12 mouse cellular contexts compared by ENCODE assay signal in the genomic region with DNA sequence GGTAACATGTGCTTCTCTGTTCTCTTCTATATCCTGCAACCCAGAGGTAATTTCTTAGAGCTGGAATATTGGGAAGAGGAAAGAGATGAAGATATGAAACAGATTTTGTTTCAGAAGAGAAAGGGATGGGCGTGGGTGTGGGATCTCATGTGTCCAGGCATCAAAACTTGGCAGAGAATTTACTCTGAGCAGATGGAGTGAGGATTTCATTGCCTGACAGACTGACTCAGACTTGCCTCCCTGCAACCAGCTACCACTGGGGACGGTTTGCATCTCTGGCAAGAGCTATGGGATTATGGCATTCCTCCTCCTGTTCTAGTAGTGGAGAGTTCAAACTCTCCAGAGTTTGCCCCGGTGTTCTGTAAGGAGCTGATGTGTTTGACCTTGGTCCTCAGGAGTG. TPM values are rescaled to one million over a fixed set of nuclear protein-coding genes. Genes with fewer than 3 reads are reported as not detected.
DNase-seq lines count a peak whose midpoint lies in the region; ATAC-seq and TF ChIP-seq lines count a peak whose summit lies in the region.
"Had no signal": no experiment of that assay in that cellular context is flagged by ENCODE, and none has a peak within 500 bp of the region (broad histone marks: within the 10 kb centered on the region; RNA-seq: fewer than 3 reads in every experiment).

No protein-coding gene starts in this region.

- no peak for TF ChIP-seq CTCF in gastrocnemius, adult 2 months (IDR thresholded peaks at IDR 0.05)
- no peak for TF ChIP-seq CTCF in brain, embryonic 14.5 days (IDR thresholded peaks at IDR 0.05; ENCODE audit: borderline replicate concordance, extremely low read depth, insufficient read depth, insufficient read length)

- peak; percentile 95 for ATAC-seq in frontal cortex, adult (ENCODE audit: low TSS enrichment)
- no peak for ATAC-seq in hindbrain, embryonic 13.5 days (ENCODE audit: low FRiP score)
- ATAC-seq: intestine, embryonic 15.5 days had no signal

- H3K4me2 ChIP-seq in hindbrain, embryonic 13.5 days, result no peak overlapping the region
- H3K4me2 ChIP-seq: heart, embryonic 15.5 days; intestine, embryonic 15.5 days; liver, embryonic 11.5 days; midbrain, embryonic 12.5 days had no signal

- H3K27me3 ChIP-seq in hindbrain, embryonic 13.5 days, result no peaks in the 10 kb centered on the region
- H3K27me3 ChIP-seq: intestine, embryonic 15.5 days; midbrain, embryonic 12.5 days had no signal

- DNase-seq in gastrocnemius, postnatal 14 days, result peak; percentile 8
- DNase-seq in gastrocnemius, adult 2 months, result no peak
- peak; percentile 79 for DNase-seq in brain, embryonic 14.5 days (ENCODE audit: low read depth)
- peak; percentile 28 to 68 for DNase-seq in left cerebral cortex, postnatal 10 days (ENCODE audit: extremely low spot score in 1 of 2, low spot score in 2 of 2)
- DNase-seq in urinary bladder, postnatal 36 days (ENCODE audit: low spot score in 2 of 2), result no peak
- DNase-seq in spleen, postnatal 36 days (ENCODE audit: low spot score in 2 of 2), result no peak

- H3K9me3 ChIP-seq in hindbrain, embryonic 13.5 days, result no peaks in the 10 kb centered on the region
- H3K9me3 ChIP-seq: heart, embryonic 15.5 days; intestine, embryonic 15.5 days; midbrain, embryonic 12.5 days had no signal

- TF ChIP-seq POLR2A in brain, embryonic 14.5 days (IDR thresholded peaks at IDR 0.05; ENCODE audit: borderline replicate concordance, extremely low read depth, insufficient read depth, insufficient read length, poor library complexity, severe bottlenecking), result no peak

- intact Hi-C loops in gastrocnemius, postnatal 14 days (cut with DNase I; ENCODE audit: low total_unique reads), result no loop called here
- intact Hi-C loops in gastrocnemius, adult 2 months (cut with DNase I), result no loop called here
- intact Hi-C loops in left cerebral cortex, postnatal 10 days (cut with DNase I), result no loop called here

- H3K9ac ChIP-seq in hindbrain, embryonic 13.5 days, result no peak overlapping the region
- H3K9ac ChIP-seq: heart, embryonic 15.5 days; intestine, embryonic 15.5 days; midbrain, embryonic 12.5 days had no signal

- H3K4me3 ChIP-seq in gastrocnemius, adult 2 months, result no peak overlapping the region
- H3K4me3 ChIP-seq in hindbrain, embryonic 13.5 days, result no peak overlapping the region
- H3K4me3 ChIP-seq: heart, embryonic 15.5 days; intestine, embryonic 15.5 days; midbrain, embryonic 12.5 days had no signal

- no peak overlapping the region for H3K27ac ChIP-seq in gastrocnemius, adult 2 months
- H3K27ac ChIP-seq in hindbrain, embryonic 13.5 days, result no peak overlapping the region
- H3K27ac ChIP-seq: heart, embryonic 15.5 days; intestine, embryonic 15.5 days; midbrain, embryonic 12.5 days had no signal

- peaks cover 12% of the 10 kb centered on the region for H3K4me1 ChIP-seq in hindbrain, embryonic 13.5 days (replicated peaks)
- H3K4me1 ChIP-seq: heart, embryonic 15.5 days; intestine, embryonic 15.5 days; midbrain, embryonic 12.5 days had no signal

- WGBS in hindbrain, embryonic 13.5 days, result 69% methylated on average over 3 of the region's 3 CpGs

- no peaks in the 10 kb centered on the region for H3K36me3 ChIP-seq in hindbrain, embryonic 13.5 days
- H3K36me3 ChIP-seq: heart, embryonic 15.5 days; intestine, embryonic 15.5 days; midbrain, embryonic 12.5 days had no signal

RNA-seq across cellular contexts. Expression of a gene that starts 34.2 kb away (rescaled TPM):
- total RNA-seq in gastrocnemius, postnatal 14 days (2021), result 1 to 10 TPM; 2.2 to 2.8 TPM
- total RNA-seq in gastrocnemius, adult 2 months (2021), result 1 to 10 TPM in 1 of 2 experiments, under 1 TPM in 1; 0.87 to 1.5 TPM
- polyA plus RNA-seq in brain, embryonic 14.5 days (2012; rRNA removed), result 47.5 and 51.2 TPM in 2 replicates
- total RNA-seq in left cerebral cortex, postnatal 10 days (2021), result 100 to 1,000 TPM; 399 to 403 TPM
- polyA plus RNA-seq in hindbrain, embryonic 13.5 days (2015; fragmentation: Nextera tagmentation; extraction: Ambion mirVana), result 26.6 and 27.0 TPM in 2 replicates

RNA-seq across cellular contexts. Expression of a gene that starts 58.2 kb away (rescaled TPM):
- total RNA-seq in gastrocnemius, postnatal 14 days (2021), result not detected
- not detected for total RNA-seq in gastrocnemius, adult 2 months (2021)
- not detected in 2 replicates for polyA plus RNA-seq in brain, embryonic 14.5 days (2012; rRNA removed)
- not detected for total RNA-seq in left cerebral cortex, postnatal 10 days (2021)
- not detected in 2 replicates for polyA plus RNA-seq in hindbrain, embryonic 13.5 days (2015; fragmentation: Nextera tagmentation; extraction: Ambion mirVana)
- polyA plus RNA-seq: heart, embryonic 15.5 days; intestine, embryonic 15.5 days; liver, embryonic 11.5 days; midbrain, embryonic 12.5 days had no signal

Comparison
In these comparisons a context has a peak if more than half of its experiments do, and no peak if none do; other contexts are left out.
1. DNase-seq: peak in gastrocnemius, postnatal 14 days (single experiment), brain, embryonic 14.5 days (single experiment) and left cerebral cortex, postnatal 10 days (2 of 2); none in gastrocnemius, adult 2 months (single experiment), urinary bladder, postnatal 36 days (0 of 2) and spleen, postnatal 36 days (0 of 2).
2. RNA of a gene that starts 34.2 kb away (total RNA-seq): 399 to 403 TPM in left cerebral cortex, postnatal 10 days; 2.2 to 2.8 TPM in gastrocnemius, postnatal 14 days and 0.87 to 1.5 TPM in gastrocnemius, adult 2 months; every median in the first group is over 100 times any median in the second.